Mouse (Mus musculus) telencephalon, adult 2 months (tissue): Measurements from ENCODE around the gene Zfp691.
A peak's percentile ranks its signal among the peaks of the same experiment; 100 is the strongest.

Experiments used
- DNase-seq: peaks from one replicate; pipeline ENCODE4 v3.0.0-alpha.2; 2011; ENCODE audit warnings: low read depth, low spot score

Gene Zfp691

DNA sequence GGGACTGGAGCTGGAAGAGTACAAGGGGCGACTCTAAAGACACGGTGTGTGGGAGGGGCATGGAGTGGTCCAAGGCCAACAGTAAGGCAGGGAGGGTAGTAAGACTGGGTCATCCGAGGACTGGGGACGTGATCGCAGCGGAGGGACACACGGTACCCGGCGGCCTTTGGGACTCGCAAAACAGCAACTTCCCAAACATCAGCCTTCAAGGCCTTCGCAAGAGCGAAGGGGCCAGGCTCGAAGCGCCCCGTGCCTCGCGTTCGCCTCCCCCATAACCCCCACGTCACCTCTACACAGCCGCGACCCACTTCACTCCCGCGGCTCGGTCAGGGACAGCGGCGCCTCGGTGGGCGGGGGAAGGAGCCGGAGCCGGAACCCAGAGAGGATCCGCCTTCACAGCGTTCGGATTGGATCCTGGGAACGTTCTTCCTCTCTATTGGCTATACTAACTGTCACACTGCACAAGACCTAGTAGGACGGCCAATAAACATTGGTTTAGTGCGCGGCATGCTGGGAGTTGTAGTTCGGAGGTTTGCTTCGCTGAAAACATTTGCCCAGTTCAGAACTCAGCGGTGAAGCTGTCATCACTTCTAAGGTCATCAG lies at the start of gene Zfp691:
Gene Zfp691 (minus strand): TSS at position 345 of the 603 bp plus-strand sequence.
- DNase-seq = peak; percentile 98

DNA sequence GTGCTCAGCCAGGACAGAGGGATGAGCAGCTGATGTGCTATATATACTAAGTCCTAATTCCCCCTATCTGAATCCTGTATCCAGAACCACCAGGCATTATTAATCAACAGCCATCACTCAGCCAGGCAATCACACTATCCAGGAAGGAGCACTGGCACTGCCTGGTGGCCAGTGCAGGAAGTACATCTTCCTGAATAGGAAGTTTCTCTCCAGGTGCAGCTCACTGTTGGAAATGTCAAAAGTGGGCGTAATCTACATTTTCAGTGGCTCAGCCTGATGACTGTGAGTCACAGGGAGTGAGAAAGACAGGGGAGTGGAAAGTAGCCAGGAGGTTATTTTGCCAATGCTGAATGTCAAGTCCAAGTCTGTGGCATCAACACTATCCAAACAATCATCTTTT lies 49.7 kb upstream of the Zfp691 start:
- peak; percentile 27 for DNase-seq

DNA sequence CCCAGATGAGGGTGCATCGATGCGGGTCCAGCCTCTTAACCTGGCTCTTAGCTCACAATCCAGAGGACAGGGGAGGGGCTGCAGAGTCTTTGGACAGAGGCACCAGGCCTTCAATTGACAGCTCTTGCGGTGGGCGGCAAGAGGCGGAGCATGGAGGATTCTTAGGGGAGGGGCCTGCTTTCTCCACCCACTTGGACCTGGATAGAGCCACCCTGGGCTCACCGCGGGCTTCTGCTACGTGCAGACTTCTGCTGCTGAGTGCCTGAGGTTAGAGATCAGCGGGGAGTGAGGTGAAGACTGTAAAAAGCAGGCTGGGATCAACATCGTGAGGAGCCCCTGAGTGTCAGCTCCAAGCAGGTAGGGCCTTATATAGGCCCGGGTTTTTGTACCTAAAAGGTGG lies 44.2 kb upstream of the Zfp691 start, which contains the start of gene Tmem269:
Gene Tmem269 (minus strand): TSS at position 49 of the 400 bp plus-strand sequence.
- no peak for DNase-seq

DNA sequence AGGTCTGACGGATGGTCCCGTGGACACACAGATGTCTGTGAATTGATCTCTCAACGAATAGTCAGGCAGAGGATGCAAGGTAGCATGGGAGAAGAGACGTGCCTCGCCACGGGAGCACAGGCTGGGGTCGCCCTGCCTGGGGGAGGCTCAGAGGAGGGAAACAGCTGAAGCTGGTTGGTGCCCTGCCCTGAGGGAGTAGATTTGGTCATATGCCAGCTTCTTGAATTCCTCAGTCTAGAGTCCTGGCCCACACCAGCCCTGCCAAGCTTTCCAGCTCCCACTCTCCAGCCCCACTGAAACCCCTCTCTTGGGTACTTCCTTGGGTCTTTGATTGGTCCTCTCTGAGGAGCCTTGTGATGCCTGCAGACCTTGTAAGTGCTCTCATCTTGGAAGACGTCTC lies 42.7 kb upstream of the Zfp691 start:
- DNase-seq = no peak

DNA sequence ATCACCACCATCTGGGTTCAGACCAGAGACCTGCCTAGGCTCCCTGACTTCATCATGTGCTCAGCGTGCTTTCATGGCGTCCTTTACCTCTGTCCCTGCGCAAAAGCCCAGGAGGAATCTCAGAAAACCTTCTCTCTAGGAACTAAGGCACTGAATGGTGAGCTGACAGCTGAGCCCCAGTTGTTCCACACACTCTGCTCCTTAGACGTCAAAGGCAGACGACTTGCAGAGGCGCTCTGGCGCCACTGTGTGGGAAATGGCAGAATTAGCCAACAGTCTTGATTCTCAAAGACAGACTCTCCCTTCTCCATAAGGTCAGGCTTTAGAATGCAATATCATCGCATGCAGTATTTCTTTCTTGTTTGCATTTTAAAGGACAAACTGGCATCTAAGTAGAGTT lies 30.7 kb upstream of the Zfp691 start:
- DNase-seq = peak; percentile 29

DNA sequence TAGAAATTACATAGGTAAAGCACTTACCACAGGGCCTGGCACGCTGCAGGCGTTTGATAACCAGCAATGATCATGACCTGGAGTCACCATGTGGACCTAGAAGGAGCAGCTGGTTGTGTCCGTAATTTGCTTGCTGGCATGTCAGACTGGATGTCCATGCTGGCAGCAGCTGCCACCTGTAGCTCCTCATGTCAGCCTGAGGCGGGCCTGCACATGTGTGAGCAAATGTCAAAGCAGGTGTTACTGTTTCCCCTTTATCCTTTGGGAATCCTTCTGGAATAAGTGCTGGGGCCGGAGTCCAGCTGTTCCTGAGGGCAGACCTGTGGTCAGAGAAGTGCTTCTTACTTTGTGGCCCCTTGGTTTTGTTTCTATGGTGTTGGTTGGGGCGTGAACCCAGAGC lies 24.1 kb upstream of the Zfp691 start:
- DNase-seq = no peak

DNA sequence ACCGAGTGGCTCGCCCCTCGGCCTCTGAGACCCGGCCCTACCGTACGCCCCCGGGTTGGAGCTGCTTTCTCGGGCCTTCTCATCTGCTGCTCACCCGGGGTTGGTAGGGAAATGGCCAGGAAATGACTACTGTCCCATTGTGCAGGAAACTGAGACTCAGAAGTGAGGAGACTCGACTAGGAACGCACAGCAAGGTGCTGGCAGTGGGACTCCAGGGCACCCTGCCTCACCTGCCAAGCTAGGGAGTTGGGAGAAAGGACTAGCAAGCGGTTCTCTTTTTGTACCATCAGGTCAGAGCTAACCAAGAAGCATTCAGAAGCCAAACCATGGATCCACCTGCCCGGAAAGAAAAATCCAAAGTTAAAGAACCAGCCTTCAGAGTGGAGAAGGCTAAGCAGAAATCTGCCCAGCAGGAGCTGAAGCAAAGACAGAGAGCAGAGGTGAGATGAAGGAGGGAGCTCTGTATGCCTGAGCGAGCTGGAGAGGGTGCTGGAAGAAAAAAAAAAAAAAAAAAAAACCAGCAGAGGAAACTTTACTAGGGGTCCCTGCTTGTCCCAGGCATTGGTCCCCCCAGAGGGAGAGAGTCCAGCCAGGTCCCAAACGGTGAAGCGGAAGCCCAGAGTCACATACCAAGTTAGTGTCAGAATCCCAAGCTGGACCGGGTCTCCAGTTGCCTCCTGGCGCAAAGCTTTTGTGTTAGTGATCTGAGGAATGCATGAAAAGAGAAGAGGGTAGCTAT lies 21.8 kb upstream of the Zfp691 start:
- no peak for DNase-seq

DNA sequence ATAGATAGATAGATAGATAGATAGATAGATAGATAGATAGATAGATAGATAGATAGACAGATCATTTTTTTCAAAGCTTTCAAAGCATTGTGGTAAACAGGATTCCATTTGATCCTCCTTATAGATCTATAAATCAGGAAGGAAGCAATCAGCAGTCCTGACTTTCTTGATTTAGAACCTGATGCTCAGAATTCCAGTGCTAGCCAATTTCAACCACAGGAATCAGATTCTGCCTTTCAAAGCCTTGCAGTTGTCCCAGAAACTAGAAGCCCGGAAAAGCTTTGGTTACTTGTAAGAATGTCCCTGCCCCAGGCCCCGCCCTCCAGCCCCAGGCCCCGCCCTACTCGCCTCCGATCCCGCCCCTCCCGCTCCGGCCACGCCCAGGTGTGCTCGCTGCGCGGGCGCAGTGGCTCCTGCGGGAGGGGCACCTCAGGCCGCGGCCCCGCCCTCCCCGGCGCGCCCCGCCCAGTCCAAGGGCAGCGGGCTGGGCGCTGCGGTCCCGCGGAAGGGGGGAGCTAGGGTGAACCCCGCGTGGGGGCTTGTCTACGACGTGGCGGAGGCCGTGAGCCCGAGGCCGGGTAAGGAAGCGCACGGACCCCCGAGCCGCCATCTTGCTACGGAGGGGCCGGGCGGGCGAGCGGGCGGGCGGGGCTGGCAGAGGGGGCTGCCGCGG lies 21.1 kb upstream of the Zfp691 start, which contains the start of gene Svbp:
Gene Svbp (plus strand): TSS at position 398 of the 673 bp plus-strand sequence.
- no peak for DNase-seq

DNA sequence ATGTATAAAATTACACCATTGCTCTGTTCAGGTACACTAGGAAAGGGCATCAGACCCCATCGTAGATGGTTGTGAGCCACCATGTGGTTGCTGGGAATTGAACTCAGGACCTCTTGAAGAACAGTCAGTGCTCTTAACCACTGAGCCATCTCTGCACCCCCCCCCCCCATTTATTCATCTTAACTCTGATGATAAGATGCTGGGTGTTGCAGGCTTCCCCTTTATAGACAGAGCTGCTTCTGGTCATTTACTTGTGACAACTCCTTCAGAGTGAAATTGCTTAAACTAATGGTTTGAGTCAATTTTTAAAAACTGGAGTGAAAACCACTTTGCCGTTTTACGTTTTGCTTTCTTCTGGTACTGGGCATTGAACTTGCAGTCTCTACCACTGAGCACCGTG lies 18.8 kb upstream of the Zfp691 start:
- no peak for DNase-seq

DNA sequence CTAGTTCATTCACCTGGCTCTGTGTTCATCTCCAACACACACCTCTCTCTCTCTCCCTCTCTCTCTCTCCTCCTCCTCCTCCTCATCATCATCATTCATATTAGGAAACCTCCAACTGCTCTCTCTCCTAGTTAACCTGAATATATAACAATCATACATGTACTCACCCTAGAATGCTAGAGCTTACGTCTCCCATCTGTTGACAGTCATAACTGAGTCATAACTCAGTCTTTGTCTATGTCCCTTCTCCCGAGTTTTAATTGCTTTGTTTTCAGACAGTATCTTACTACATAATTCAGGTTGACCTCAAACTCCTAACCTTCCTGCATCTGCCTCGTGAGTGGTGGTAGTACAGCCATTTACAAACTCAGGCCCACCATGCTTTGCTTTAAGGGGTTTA lies 17.3 kb upstream of the Zfp691 start:
- no peak for DNase-seq

DNA sequence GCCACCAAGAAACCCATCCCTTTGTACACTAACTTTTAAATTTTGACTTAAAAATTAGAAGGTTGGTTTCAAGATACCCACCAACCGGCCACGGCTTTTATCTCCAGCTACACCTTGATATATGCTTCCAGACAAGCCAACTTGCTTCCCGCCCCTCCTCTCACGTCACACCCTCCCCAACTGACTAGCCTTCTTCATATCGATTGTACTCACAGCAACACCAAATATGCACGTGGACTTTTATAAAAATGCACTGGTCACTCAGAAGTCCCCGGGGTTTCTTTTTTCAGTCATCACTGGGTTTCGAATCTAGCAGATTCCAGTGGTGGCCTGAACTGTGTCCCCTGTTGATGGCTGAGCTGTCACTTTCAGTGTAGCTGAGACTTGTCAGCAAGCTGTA lies 16.6 kb upstream of the Zfp691 start:
- no peak for DNase-seq

DNA sequence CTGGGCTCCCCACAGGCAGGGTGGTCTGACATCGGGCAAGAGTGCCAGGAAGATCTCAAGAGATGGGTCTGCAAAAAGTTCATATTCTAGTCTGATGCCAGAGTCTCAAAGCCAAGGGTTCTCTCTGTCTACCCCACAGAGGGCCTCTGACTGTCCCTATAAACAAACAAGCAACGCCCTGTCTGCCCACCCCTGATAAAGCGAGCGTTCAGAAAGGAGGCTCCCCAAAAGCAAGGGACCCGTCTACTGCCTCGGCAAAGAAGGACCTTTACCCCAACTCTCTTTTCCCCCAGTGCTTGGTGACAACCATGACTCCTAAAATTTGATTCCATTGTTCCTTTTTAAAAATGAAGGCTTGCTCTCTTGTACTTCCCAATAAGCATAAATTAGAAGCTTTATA lies 15.9 kb upstream of the Zfp691 start, which contains the start of gene Ermap:
Gene Ermap (minus strand): TSS at position 148 of the 400 bp plus-strand sequence.
- DNase-seq = no peak

DNA sequence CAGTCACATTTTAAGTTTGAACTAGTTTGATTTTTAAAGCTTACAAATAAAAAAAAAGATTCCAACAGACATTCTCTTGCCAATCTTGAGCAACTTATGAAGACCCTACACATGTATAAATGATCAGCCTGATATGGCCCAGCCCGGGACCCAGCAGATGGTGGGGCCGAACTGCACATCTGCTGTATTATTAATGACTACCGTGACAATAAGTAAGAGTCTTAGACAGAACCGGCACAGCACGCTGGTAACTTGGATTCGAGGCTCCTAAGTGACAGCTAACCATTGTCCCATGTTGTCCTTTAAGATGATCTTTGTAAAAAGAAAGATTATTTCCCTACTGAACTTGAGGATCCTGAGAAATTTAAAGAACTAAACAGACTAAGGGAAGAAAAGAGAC lies 15.4 kb upstream of the Zfp691 start:
- DNase-seq = no peak

DNA sequence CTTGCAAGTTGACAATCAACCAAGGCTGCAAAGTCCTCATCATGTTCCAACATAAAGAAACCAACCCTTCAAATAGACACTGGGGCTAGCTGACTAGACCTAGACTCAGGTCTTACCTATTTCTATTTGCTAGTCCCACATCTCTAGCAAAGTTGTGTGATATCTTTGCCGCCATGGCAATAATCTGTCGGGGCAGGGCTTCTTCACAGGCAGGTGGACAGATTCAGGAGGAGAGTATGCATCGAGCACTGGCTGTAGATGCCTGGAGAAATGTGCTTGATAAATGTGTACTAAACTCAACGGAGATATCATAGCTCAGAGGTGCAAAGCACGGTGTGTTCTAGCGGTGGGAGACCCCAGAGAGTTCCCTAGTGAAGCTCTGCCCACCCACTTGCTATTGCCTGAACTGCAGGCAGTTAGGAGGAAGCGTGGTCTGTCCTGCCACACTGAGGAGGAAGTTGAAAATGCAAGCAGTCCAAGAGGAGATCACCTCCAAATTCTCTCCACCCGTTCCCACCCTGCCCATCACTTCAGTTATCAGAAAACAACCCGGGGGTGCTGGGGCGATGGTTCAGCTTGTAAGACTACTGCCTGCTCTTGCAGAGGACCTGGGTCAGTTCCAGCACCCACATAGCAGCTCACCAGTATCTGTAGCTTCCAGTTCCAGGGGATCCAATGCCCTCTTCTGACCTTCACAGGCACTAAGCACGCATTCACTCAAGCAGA lies 14.2 kb upstream of the Zfp691 start:
- DNase-seq = no peak

DNA sequence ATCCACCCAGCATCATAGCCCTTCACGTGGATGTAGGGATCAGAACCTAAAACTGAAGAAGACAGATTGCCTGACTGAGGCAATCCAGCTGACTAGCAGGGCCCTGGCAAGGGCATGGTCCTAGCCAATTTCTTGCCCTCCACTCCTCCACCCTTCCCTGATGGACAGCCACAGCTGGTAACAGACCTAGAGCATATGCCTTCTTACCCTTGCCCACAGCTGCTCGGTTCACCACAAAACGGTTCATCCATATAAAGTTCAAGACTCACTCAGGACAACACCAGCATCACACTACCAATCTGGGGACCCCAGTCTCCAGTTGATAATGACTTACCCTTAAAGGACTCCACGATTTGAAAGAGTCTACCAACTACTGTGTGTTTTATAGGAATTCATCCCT lies 11.8 kb upstream of the Zfp691 start:
- no peak for DNase-seq

DNA sequence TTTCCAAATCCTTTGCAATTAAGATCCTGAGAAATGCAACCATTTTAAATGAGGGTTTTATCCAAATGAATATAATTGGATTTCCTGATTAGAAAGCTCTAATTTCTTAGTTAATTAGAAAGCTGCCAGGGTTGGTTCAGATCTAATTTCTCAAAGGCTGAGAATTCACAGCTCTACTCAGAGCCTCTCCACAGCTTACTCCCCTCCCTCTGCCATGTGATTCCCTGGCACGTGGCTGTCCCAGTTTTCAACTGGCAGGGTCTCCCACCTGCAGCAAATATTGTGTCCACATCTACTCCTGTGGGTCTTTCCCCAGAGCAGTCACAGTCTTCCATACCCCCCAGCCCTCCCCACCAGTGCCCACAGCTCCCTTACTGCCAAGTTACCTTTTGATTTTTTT lies 9.5 kb upstream of the Zfp691 start:
- no peak for DNase-seq

DNA sequence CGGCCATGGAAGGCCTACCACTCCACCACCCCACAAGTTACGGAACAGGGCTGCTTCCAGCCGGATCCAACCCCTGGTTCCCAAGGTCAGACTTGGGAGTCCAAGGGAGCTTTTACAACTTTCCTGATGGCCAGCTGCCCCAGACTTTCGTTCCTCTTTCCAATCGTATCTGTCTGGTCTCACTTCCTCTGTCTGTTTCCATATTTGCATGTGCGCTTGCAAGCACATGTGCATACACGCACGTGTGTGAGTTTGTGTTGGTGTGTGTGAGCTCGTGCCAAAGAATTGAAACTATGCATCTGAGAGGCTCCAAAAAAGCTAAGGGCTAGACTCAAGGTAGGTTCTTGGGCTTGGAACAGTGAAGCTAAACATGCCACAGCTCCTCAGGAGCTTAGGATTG lies 7.5 kb upstream of the Zfp691 start:
- no peak for DNase-seq

DNA sequence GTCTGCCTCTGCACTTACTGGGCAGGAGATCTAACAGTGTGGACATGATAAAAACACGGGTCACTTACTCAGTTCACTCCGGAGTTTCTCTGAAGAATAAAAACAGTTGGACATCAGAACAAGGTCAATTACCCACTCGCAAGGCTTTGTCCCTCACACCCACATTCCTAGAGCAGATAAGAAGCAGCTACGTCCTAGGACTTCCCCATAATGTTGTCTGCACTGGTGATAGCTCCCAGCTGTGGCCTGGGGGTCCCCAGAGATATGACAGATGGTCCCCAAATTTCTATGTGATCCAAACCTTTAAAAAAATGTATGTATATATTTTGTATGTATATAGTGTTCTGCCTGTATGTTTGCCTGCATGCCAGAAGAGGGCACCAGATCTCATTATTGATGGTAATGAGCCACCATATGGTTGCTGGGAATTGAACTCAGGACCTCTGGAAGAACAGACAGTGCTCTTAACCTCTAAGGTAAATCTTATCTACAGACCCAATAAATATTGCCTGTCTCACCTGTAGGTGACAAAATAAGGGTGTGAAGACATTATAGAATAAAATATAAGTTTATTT lies 6.2 kb upstream of the Zfp691 start:
- no peak for DNase-seq

DNA sequence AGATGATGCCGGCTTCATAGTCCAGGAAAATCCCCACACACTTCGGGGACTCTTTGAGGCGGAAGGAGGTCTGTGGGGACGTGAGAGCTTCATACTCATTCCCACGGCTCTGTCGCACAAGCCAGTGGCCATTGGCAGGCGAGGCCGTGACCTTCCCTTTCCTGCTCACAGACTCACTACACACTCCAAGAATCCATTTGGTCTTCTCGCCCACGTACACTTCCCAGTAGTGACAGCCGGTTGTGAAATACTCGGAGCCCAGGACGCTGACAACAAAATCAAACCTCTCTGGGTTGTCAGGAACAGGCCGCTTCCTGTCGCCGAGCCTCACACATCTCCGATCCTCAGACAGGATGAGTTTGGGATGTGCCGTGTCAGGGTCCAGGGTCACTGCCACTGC lies 4.3 kb upstream of the Zfp691 start:
- DNase-seq = no peak

DNA sequence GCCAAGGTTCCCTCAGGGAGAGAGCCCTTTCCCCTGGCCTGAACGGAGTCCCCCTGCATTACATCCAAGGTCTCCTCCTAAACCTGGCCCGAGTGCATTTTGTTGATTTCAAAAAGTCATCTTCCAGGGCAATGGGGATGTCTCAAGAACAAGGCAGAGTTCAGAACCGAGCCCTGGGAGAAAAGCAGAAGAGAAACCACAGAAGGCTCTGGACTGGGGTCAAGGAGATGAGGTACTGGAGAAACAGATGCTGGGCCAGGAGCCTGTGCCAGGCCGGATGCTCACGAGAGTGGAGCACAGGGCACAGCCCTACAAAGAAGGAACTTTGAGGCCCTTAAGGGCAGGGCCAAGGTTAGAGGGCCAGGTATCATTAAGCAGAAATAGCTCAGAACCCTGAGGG lies 3.7 kb upstream of the Zfp691 start:
- no peak for DNase-seq

DNA sequence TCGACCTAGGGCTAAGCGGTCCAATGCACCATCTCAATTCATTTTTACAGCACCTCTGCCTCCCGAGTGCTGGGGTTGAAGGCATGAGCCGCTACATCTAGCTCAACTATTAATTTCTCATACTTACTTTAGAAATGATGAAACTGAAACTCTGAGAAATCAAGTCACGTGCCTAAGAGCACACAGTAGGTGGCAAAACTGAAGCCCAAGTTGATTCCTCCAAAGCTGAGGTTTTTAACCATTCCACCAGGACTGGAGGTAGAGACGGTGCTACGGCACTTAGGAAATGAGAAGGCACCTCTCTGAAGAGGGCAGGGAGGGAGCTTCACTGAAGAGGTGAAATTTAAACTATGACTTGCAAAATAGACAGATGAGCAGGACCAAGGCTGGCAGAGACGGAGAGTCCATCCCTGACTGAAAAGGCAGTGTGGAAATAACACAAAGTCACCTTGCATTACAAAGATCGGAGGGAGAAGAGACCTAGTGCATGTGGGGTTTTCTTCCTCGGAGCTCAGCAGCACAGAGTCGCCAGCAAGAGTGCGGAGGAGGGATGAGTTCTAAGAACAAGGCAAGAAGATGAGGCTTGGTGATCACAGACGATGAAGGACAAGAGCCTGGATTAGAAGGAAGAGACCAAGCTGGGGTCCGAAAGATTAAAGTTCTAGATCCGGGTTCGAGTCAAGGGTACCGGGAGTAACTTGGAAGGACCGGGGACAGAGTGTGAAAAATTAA lies 910 bp downstream of the Zfp691 start:
- DNase-seq = no peak
